8 mouse cellular contexts compared by ENCODE assay signal in the genomic region with DNA sequence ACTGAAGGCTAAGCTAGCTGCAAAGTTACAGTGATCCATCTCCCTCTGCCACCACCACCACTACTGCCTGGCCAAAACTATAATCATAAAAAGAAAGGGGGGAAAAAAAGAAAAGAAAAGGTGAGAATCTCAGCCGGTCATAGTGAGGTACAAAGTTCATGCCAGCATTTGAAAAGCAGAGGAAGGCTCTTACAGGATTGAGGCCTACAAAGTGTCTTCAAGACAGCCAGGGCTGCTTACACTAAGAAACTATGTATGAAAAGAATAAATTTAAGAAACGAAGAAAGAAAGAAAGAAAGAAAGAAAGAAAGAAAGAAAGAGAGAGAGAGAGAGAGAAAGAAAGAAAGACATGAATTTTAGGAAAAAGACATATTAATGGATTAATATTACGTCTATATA.
DNase-seq lines count a peak whose midpoint lies in the region.
"Not testable (repeated sequence)": the region's sequence is repeated elsewhere in the genome, so short reads cannot be mapped to it uniquely, and the experiment has no call there.

No protein-coding gene starts in this region.

- intact Hi-C loops in heart, postnatal 36 days (cut with DNase I): not testable (repeated sequence)

- WGBS in large intestine, adult 2 months: 79% methylated on average over 2 of the region's 3 CpGs

- DNase-seq in CD8-positive naive resting alpha-beta T cell, adult 2 months (ENCODE audit: low read depth in 2 of 2, low spot score in 2 of 2): peak; percentile 52 to 57
- peak; percentile 21 for DNase-seq in c-Kit-negative CD71-positive TER-119-positive erythroid progenitor cells, embryonic 14.5 days (ENCODE audit: low read depth, low spot score)
- DNase-seq in frontal cortex, adult 2 months (ENCODE audit: extremely low spot score in 1 of 2, low spot score in 1 of 2): peak; percentile 62 to 69
- DNase-seq in heart, postnatal 36 days: peak; percentile 24 to 35
- DNase-seq in large intestine, adult 2 months (ENCODE audit: low read depth, low spot score): peak; percentile 36
- peak; percentile 10 to 21 for DNase-seq in lung, adult 18-20 months
- DNase-seq in right cerebral cortex, adult 2 months (ENCODE audit: low spot score in 2 of 2): peak; percentile 12 to 21
- peak; percentile 14 to 41 for DNase-seq in urinary bladder, adult 18-20 months (ENCODE audit: low spot score in 2 of 2)

Comparison
In these comparisons a context has a peak if more than half of its experiments do, and no peak if none do; other contexts are left out.
1. Peak in every context shown above with its lines: DNase-seq.
2. DNase-seq: peak in every context shown above with its lines; median percentile 66 in frontal cortex, adult 2 months; 54 in CD8-positive naive resting alpha-beta T cell, adult 2 months; 36 in large intestine, adult 2 months; 30 in heart, postnatal 36 days; 28 in urinary bladder, adult 18-20 months; 21 in c-Kit-negative CD71-positive TER-119-positive erythroid progenitor cells, embryonic 14.5 days; 16 in right cerebral cortex, adult 2 months; 16 in lung, adult 18-20 months.